Mouse (Mus musculus): Measurements from ENCODE around the gene Ift172. TPM values are rescaled to one million over a fixed set of nuclear protein-coding genes. Genes with fewer than 3 reads are reported as not detected.

Ift172 gene
- 10 to 100 TPM in 1 of 2 experiments, 1 to 10 TPM in 1; 6.3 to 13.2 TPM for total RNA-seq (2023)

DNA sequence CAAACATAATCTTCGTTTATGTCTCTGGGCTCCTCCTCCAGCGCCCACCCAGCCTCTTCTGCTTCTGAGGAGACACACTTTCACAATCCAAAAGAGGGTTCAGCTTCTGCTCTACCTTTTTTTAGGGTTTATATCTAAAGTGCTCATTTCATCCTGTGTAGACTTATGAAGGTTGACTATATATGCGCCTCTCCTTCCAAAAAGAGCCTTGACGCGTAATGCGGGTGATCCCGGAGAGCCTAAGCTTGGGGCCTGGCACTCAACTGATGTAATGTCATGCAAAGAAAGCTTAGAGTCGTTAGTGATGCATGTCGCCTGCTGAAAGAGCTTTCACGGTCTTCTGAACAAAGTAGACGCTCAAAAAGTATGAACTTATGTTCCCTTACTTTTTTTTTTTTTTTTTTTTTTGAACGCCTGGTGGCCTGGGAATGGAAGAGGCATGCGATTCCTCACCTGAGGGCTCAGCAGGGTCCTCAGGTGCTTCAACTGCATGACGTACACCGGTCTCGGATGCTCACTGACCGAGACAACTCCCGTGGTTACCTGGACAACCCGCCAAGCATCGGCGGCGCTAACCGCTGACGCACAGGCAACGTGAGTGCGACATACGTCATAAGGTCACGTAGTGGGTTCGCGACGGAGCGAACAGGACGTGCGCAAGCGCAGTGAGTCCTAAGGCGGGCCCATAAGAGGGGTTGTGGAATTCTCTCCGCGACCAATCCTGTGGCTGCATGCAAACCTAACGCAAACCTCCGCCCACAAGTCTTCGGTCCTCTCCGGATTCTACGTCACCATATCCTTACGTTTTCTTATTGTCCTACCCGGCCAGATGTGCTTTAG lies at the start of gene Ift172:
Gene Ift172, minus strand, starts transcription at position 596 of the 840 bp plus-strand sequence.

DNA sequence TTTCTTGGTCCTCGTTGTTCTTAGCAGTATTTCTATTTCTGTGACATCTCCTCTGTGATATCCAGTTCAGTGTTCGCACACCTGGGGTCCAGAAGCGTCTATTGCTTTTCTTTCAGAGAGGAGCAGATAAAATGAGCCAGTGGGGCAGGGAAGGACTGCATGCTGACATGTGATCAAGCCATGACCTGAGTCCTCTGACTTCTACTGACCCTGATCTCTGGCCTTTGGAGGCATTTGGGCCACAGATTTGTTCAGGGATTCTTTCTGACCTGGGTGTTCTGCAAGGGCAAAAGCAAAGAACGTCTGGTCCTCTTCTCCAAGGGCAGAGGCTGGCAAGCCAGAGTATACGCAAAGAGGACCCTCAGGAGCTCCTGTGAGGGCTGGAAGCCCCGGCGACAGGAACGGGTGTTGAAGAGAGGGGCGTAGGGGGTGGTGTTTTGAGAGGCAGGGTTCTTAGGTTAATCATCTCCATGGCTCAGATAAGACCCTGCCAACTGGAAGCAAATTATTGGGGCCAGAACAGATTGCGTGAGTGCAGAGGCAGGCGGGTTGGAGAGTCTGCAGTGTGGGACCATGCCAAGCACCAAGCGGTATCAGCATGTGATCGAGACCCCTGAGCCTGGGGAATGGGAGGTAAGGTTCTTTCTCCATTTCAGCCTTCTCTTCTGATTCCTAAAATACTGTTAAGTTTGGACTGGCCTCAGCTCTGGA lies 6.3 kb upstream of the Ift172 start, which contains the start of gene Gckr:
Gene Gckr, plus strand, starts transcription at position 397 of the 711 bp plus-strand sequence.

GRCm38 (mm10) chr5:31295606-31296141 lies 4.8 kb upstream of the Ift172 start, which contains the start of gene Fndc4:
Gene Fndc4 (minus strand): TSS chr5:31296080.

DNA sequence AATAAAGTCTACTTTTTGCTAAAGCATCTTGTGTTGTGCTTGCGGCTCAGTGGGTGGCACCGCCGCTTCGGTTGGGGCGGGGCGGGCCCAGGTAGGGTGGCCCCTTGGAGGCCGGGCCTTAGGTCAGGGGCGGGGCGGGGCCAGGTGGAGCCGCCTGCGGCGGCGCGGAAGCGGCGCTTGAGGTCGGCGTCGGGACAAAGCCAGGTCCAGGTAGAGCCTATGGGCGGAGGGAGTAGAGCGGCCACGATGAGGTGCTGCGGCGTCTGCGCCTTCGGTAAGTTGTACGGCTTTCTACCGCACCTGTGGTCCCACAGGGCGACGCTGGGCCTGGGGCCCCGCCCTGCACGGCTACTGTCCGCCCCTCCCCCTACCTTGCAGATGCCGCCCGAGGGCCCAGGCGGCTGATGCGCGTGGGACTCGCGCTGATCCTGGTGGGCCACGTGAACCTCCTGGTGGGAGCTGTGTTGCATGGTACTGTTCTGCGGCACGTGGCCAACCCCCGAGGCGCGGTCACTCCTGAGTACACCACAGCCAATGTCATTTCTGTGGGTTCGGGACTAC lies 39.3 kb downstream of the Ift172 start, which contains the start of gene Krtcap3:
Gene Krtcap3, plus strand, starts transcription at position 151 of the 561 bp plus-strand sequence.

DNA sequence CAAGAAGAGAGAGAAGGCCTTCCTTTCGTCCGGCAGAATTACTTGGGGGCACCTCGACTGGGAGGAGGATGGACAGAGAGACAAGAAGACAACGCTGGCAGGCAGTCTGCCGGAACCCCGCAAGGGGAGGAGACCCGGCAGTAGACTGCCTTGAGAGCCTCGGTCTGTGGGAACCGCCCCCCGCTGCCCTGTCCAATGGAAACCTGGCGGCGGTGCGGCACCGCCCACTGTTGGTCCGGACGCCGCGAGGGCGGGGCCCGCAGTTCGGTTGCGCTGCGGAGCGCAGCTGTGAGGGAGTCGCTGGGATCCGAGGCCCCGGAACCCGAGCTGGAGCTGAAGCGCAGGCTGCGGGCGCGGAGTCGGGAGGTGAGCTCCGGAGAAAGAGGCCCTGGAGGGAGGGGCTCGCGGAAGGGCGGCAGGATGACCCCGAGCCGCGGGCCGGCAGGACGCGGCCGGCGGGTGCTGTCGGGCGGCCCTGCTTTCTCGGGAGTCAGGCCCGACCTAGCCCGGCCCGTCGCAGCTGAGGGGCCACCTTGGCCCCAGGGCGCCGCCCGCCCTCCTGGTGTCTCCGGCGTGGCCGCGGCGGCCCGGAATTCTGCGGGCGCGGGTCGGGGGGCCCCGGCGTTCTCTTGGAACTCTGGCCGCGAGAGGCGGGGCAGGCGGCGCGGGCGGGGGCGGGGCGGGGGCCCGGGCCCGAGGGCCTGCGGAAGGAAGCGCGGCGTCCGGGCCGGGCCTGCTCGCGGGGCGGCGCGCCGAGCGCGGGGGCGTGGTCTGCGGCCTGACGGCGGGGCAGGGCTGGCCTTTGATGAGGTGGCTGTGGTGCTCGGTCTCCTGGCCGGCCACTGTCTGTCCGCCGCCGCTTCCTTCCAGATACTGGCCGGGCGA lies 50.0 kb downstream of the Ift172 start, which contains the start of the genes Nrbp1 and Gm9970:
Gene Nrbp1, plus strand, starts transcription at position 228 of the 885 bp plus-strand sequence.
Gene Gm9970, minus strand, starts transcription at position 596 of the 885 bp plus-strand sequence.

GRCm38 (mm10) chr5:31220448-31221303 lies 70.2 kb downstream of the Ift172 start, which contains the start of gene Ppm1g:
Gene Ppm1g (minus strand): TSS chr5:31220687.

Other genes with a start within 250 kb of the Ift172 start
- gene Atraid, start 242.8 kb downstream of the Ift172 start, total RNA-seq (2023), result 10 to 100 TPM; 23.2 to 25.3 TPM
- 1 to 10 TPM; 1.9 to 3.9 TPM for gene Slc5a6, start 242.2 kb downstream of the Ift172 start, total RNA-seq (2023)
- gene Cad, start 236.3 kb downstream of the Ift172 start, total RNA-seq (2023), result 10 to 100 TPM; 25.6 to 26.0 TPM
- not detected for gene Dnajc5g, start 184.8 kb downstream of the Ift172 start, total RNA-seq (2023)
- gene Slc30a3, start 182.9 kb downstream of the Ift172 start, total RNA-seq (2023), result not detected
- gene Trim54, start 174.4 kb downstream of the Ift172 start, total RNA-seq (2023), result not detected
- gene Ucn, start 152.3 kb downstream of the Ift172 start, total RNA-seq (2023), result not detected
- 10 to 100 TPM in 1 of 2 experiments, 1 to 10 TPM in 1; 9.4 to 14.1 TPM for gene Mpv17, start 136.9 kb downstream of the Ift172 start, total RNA-seq (2023)
- gene Gm29609, start 111.2 kb downstream of the Ift172 start, total RNA-seq (2023), result under 1 TPM; 0.83 to 0.97 TPM
- 10 to 100 TPM; 71.9 to 76.2 TPM for gene Gtf3c2, start 111.0 kb downstream of the Ift172 start, total RNA-seq (2023)
- gene Snx17, start 97.9 kb downstream of the Ift172 start, total RNA-seq (2023), result 10 to 100 TPM; 50.4 to 54.9 TPM
- 10 to 100 TPM; 21.2 to 26.6 TPM for gene Eif2b4, start 97.7 kb downstream of the Ift172 start, total RNA-seq (2023)
- gene Zfp513, start 88.8 kb downstream of the Ift172 start, total RNA-seq (2023), result 10 to 100 TPM; 21.4 to 21.5 TPM
- 10 to 100 TPM; 76.0 to 81.9 TPM for gene Ppm1g, start 70.4 kb downstream of the Ift172 start, total RNA-seq (2023)
- 100 to 1,000 TPM; 133 to 161 TPM for gene Nrbp1, start 50.3 kb downstream of the Ift172 start, total RNA-seq (2023)
- 1 to 10 TPM in 1 of 2 experiments, under 1 TPM in 1; 0.92 to 1.9 TPM for gene Gm9970, start 49.9 kb downstream of the Ift172 start, total RNA-seq (2023)
- gene Krtcap3, start 39.4 kb downstream of the Ift172 start, total RNA-seq (2023), result 10 to 100 TPM in 1 of 2 experiments, 1 to 10 TPM in 1; 9.2 to 12.4 TPM
- gene Fndc4, start 5.0 kb upstream of the Ift172 start, total RNA-seq (2023), result not detected
- gene Gckr, start 6.3 kb upstream of the Ift172 start, total RNA-seq (2023), result not detected
- gene Zfp512, start 161.3 kb upstream of the Ift172 start, total RNA-seq (2023), result 10 to 100 TPM; 18.2 to 18.9 TPM
- gene 4930548H24Rik, start 194.6 kb upstream of the Ift172 start, total RNA-seq (2023), result under 1 TPM; 0.28 to 0.79 TPM
- gene Gpn1, start 203.6 kb upstream of the Ift172 start, total RNA-seq (2023), result 10 to 100 TPM; 36.3 to 41.1 TPM
- gene Slc4a1ap, start 235.9 kb upstream of the Ift172 start, total RNA-seq (2023), result 10 to 100 TPM; 23.6 to 26.1 TPM
- 10 to 100 TPM in 1 of 2 experiments, 1 to 10 TPM in 1; 9.6 to 10.5 TPM for gene Supt7l, start 236.7 kb upstream of the Ift172 start, total RNA-seq (2023)